In genomic region chr4:81096581-81096980, GRCm38 (mm10) we compare ENCODE assay signal across 24 mouse cellular contexts.
DNase-seq lines count a peak whose midpoint lies in the region; ATAC-seq and TF ChIP-seq lines count a peak whose summit lies in the region.
"Had no signal": no experiment of that assay in that cellular context is flagged by ENCODE, and none has a peak within 500 bp of the region (broad histone marks: within the 10 kb centered on the region; RNA-seq: fewer than 3 reads in every experiment).

No protein-coding gene starts in this region.

- TF ChIP-seq CTCF in embryonic fibroblast, embryonic 13.5 days (IDR thresholded peaks at IDR 0.05; ENCODE audit: borderline replicate concordance, insufficient read depth, low read length): no peak

- intact Hi-C loops in gastrocnemius, postnatal 36 days (cut with DNase I): no loop called here

- H3K27me3 ChIP-seq in heart, embryonic 12.5 days (replicated peaks): no peaks in the 10 kb centered on the region
- H3K27me3 ChIP-seq in limb, embryonic 14.5 days (ENCODE audit: control insufficient read depth, insufficient read depth, low read length): no peaks in the 10 kb centered on the region
- H3K27me3 ChIP-seq in limb, embryonic 10.5 days (ENCODE audit: low read depth, poor library complexity, severe bottlenecking): no peaks in the 10 kb centered on the region
- H3K27me3 ChIP-seq: forebrain, embryonic 12.5 days; forebrain, embryonic 15.5 days; heart, embryonic 13.5 days; hindbrain, embryonic 13.5 days; intestine, embryonic 15.5 days had no signal

- H3K4me1 ChIP-seq in heart, embryonic 12.5 days (replicated peaks): no peaks in the 10 kb centered on the region
- no peaks in the 10 kb centered on the region; the same call in 1 of the 2 replicates for H3K4me1 ChIP-seq in limb, embryonic 14.5 days (ENCODE audit: control insufficient read depth, insufficient read depth, low read length)
- no peaks in the 10 kb centered on the region for H3K4me1 ChIP-seq in limb, embryonic 10.5 days
- no peaks in the 10 kb centered on the region for H3K4me1 ChIP-seq in embryonic fibroblast, embryonic 13.5 days (ENCODE audit: control insufficient read depth, insufficient read depth, low read length)
- H3K4me1 ChIP-seq: forebrain, embryonic 12.5 days; forebrain, embryonic 15.5 days; heart, embryonic 13.5 days; hindbrain, embryonic 10.5 days; hindbrain, embryonic 13.5 days; intestine, embryonic 15.5 days had no signal

- no peak overlapping the region for H3K4me2 ChIP-seq in heart, embryonic 12.5 days
- no peak overlapping the region for H3K4me2 ChIP-seq in limb, embryonic 14.5 days (replicated peaks; ENCODE audit: low read depth, low read length, severe bottlenecking)
- H3K4me2 ChIP-seq: forebrain, embryonic 12.5 days; forebrain, embryonic 15.5 days; heart, embryonic 13.5 days; hindbrain, embryonic 13.5 days; intestine, embryonic 15.5 days had no signal

- no peak overlapping the region for H3K9ac ChIP-seq in heart, embryonic 12.5 days
- H3K9ac ChIP-seq in limb, embryonic 14.5 days (ENCODE audit: low read depth, low read length, severe bottlenecking): no peak overlapping the region
- H3K9ac ChIP-seq: forebrain, embryonic 12.5 days; forebrain, embryonic 15.5 days; heart, embryonic 13.5 days; hindbrain, embryonic 13.5 days; intestine, embryonic 15.5 days had no signal

- no peak overlapping the region for H3K4me3 ChIP-seq in heart, embryonic 12.5 days
- no peak overlapping the region for H3K4me3 ChIP-seq in limb, embryonic 14.5 days (replicated peaks; ENCODE audit: low read length)
- H3K4me3 ChIP-seq in limb, embryonic 10.5 days: no peak overlapping the region
- no peak overlapping the region for H3K4me3 ChIP-seq in embryonic fibroblast, embryonic 13.5 days (ENCODE audit: insufficient read depth, low read length)
- H3K4me3 ChIP-seq: forebrain, embryonic 12.5 days; forebrain, embryonic 15.5 days; gastrocnemius, adult 2 months; heart, embryonic 13.5 days; hindbrain, embryonic 10.5 days; hindbrain, embryonic 13.5 days; intestine, embryonic 15.5 days had no signal

- H3K27ac ChIP-seq in heart, embryonic 12.5 days (ENCODE audit: poor library complexity, severe bottlenecking): no peak overlapping the region
- no peak overlapping the region for H3K27ac ChIP-seq in limb, embryonic 14.5 days (replicated peaks; ENCODE audit: low read depth, low read length)
- no peak overlapping the region for H3K27ac ChIP-seq in limb, embryonic 10.5 days
- peak overlapping the region; percentile 52; the same call in 1 of the 2 replicates for H3K27ac ChIP-seq in embryonic fibroblast, embryonic 13.5 days (ENCODE audit: insufficient read depth, low read length)
- H3K27ac ChIP-seq: forebrain, embryonic 12.5 days; forebrain, embryonic 15.5 days; gastrocnemius, adult 2 months; heart, embryonic 13.5 days; hindbrain, embryonic 10.5 days; hindbrain, embryonic 13.5 days; intestine, embryonic 15.5 days had no signal

- H3K9me3 ChIP-seq in heart, embryonic 12.5 days (replicated peaks): no peaks in the 10 kb centered on the region
- H3K9me3 ChIP-seq in limb, embryonic 14.5 days (ENCODE audit: control insufficient read depth, low read length): no peaks in the 10 kb centered on the region
- H3K9me3 ChIP-seq in limb, embryonic 10.5 days (replicated peaks): no peaks in the 10 kb centered on the region
- H3K9me3 ChIP-seq: forebrain, embryonic 12.5 days; forebrain, embryonic 15.5 days; heart, embryonic 13.5 days; hindbrain, embryonic 10.5 days; hindbrain, embryonic 13.5 days; intestine, embryonic 15.5 days had no signal

- peak; percentile 21 for DNase-seq in heart, adult 8-10 months (ENCODE audit: low spot score)
- DNase-seq in limb, embryonic 14.5 days (ENCODE audit: low spot score): peak; percentile 51
- DNase-seq in limb, embryonic 10.5 days (ENCODE audit: low spot score): no peak
- DNase-seq in frontal cortex, adult 2 months (ENCODE audit: extremely low spot score in 1 of 2, low spot score in 1 of 2): no peak
- DNase-seq in gastrocnemius, postnatal 36 days: no peak
- DNase-seq: adrenal gland, postnatal 10 days; adrenal gland, postnatal 36 days; cerebellum, adult 18-20 months; cerebellum, adult 9-10 months; cerebellum, postnatal 14 days; gastrocnemius, adult 2 months; gastrocnemius, postnatal 14 days; kidney, adult 11 months had no signal

- TF ChIP-seq POLR2A in limb, embryonic 14.5 days (IDR thresholded peaks at IDR 0.05; ENCODE audit: borderline replicate concordance, extremely low read depth, insufficient read depth, insufficient read length): no peak
- no peak for TF ChIP-seq POLR2A in embryonic fibroblast, embryonic 13.5 days (IDR thresholded peaks at IDR 0.05; ENCODE audit: low read depth, low read length)

- ATAC-seq in heart, embryonic 12.5 days (ENCODE audit: insufficient number of reproducible peaks, low FRiP score): no peak
- ATAC-seq in limb, embryonic 14.5 days (ENCODE audit: low FRiP score, low read depth): no peak
- ATAC-seq: activated CD4-positive, CD25-positive, alpha-beta regulatory T cell, adult 4 months; CD4-positive, CD25-positive, alpha-beta regulatory T cell, adult 4 months; forebrain, embryonic 15.5 days; hindbrain, embryonic 16.5 days; intestine, embryonic 15.5 days had no signal

- H3K36me3 ChIP-seq in heart, embryonic 12.5 days: no peaks in the 10 kb centered on the region
- no peaks in the 10 kb centered on the region for H3K36me3 ChIP-seq in limb, embryonic 14.5 days (ENCODE audit: control insufficient read depth, insufficient read depth, low read length)
- no peaks in the 10 kb centered on the region for H3K36me3 ChIP-seq in limb, embryonic 10.5 days
- H3K36me3 ChIP-seq: forebrain, embryonic 12.5 days; forebrain, embryonic 15.5 days; heart, embryonic 13.5 days; hindbrain, embryonic 10.5 days; hindbrain, embryonic 13.5 days; intestine, embryonic 15.5 days had no signal

Comparison
In these comparisons a context has a peak if more than half of its experiments do, and no peak if none do; other contexts are left out.
1. DNase-seq: peak in heart, adult 8-10 months (single experiment) and limb, embryonic 14.5 days (single experiment); none in limb, embryonic 10.5 days (single experiment), frontal cortex, adult 2 months (0 of 2) and gastrocnemius, postnatal 36 days (0 of 2).